Mouse (Mus musculus): ENCODE measurements around the gene Slc12a1.

Gene Slc12a1

GRCm38 (mm10) chr2:125254630-125255029 is 102.3 kb downstream of the Slc12a1 start:
- no peak for DNase-seq (ENCODE audit: low read depth, low spot score)

GRCm38 (mm10) chr2:125255886-125256285 is 103.6 kb downstream of the Slc12a1 start:
- DNase-seq (ENCODE audit: low read depth, low spot score) = no peak

GRCm38 (mm10) chr2:125259230-125260120 is 107.2 kb downstream of the Slc12a1 start:
- DNase-seq (ENCODE audit: low read depth, low spot score) = no peak

GRCm38 (mm10) chr2:125260326-125260725 is 108.0 kb downstream of the Slc12a1 start:
- no peak for DNase-seq (ENCODE audit: low read depth, low spot score)

GRCm38 (mm10) chr2:125263056-125263455 is 110.8 kb downstream of the Slc12a1 start:
- no peak for DNase-seq (ENCODE audit: low read depth, low spot score)

- no peak for DNase-seq (ENCODE audit: low read depth, low spot score)
Measured at GRCm38 (mm10) chr2:125263753-125264152, 111.4 kb downstream of the Slc12a1 start.

GRCm38 (mm10) chr2:125268876-125269275 is 116.6 kb downstream of the Slc12a1 start:
- DNase-seq (ENCODE audit: low read depth, low spot score) = no peak

GRCm38 (mm10) chr2:125275617-125276016 is 123.3 kb downstream of the Slc12a1 start:
- DNase-seq (ENCODE audit: low read depth, low spot score) = no peak

GRCm38 (mm10) chr2:125276692-125277091 is 124.4 kb downstream of the Slc12a1 start:
- no peak for DNase-seq (ENCODE audit: low read depth, low spot score)

- no peak for DNase-seq (ENCODE audit: low read depth, low spot score)
Measured at GRCm38 (mm10) chr2:125278474-125278873, 126.2 kb downstream of the Slc12a1 start.

Measured in brain, embryonic 18.5 days (tissue).